Mouse (Mus musculus) cerebellum, adult 2 months (tissue): ENCODE measurements around the gene Ugt1a7c. TPM values are rescaled to one million over a fixed set of nuclear protein-coding genes. Genes with fewer than 3 reads are reported as not detected.
"Not testable (repeated sequence)": the region's sequence is repeated elsewhere in the genome, so short reads cannot be mapped to it uniquely, and the experiment has no call there.

ENCODE experiments used
- DNase-seq, 2 experiments: peaks; one replicate each; pipeline ENCODE4 v3.0.0; 2021
- H3K27ac ChIP-seq: fragments of 200-500 bp; 2 replicates; pipeline ENCODE4 v1.5.1; 2012; ENCODE audit warnings: low read length, control low read depth, inconsistent platforms; ENCODE audit not compliant: insufficient read depth
- H3K27me3 ChIP-seq: fragments of 200-500 bp; 2 replicates; pipeline ENCODE4 v1.6.1; 2012; ENCODE audit warnings: inconsistent platforms, mild to moderate bottlenecking, low read length, moderate library complexity; ENCODE audit not compliant: control insufficient read depth, insufficient read depth
- H3K4me1 ChIP-seq: fragments of 200-500 bp; 2 replicates; pipeline ENCODE4 v1.6.1; 2011; ENCODE audit warnings: low read length; ENCODE audit not compliant: control insufficient read depth, insufficient read depth
- H3K4me3 ChIP-seq: fragments of 200-500 bp; replicated peaks from 2 replicates; pipeline ENCODE3; 2011; ENCODE audit warnings: mild to moderate bottlenecking, low read depth, low read length, control low read depth; ENCODE audit not compliant: insufficient read depth
- CTCF ChIP-seq: fragments of 200-500 bp; IDR thresholded peaks from 2 replicates; pipeline ENCODE4 v1.5.1; 2011; ENCODE audit warnings: low read depth, mild to moderate bottlenecking, control low read depth, low read length, moderate library complexity, borderline replicate concordance; ENCODE audit not compliant: insufficient read depth
- POLR2A ChIP-seq: fragments of 200-500 bp; IDR thresholded peaks from 2 replicates; pipeline ENCODE4 v1.6.1; 2011; ENCODE audit warnings: low read length, control low read depth, borderline replicate concordance; ENCODE audit not compliant: insufficient read depth
- WGBS: fragments of 180-500 bp; shearing (Covaris S2); methylation state at CpG from one replicate; pipeline ENCODE4 v1.1.7; 2018; 5-methylcytosine and 5-hydroxymethylcytosine counted together
- polyA plus RNA-seq: library from polyadenylated mRNA; depleted of rRNA; stranded (reverse); fragments of >200 nt; gene quantifications from 2 replicates; pipeline ENCODE4 v1.2.3, GENCODE M21; 2012

Gene Ugt1a7c
- polyA plus RNA-seq, 1 experiment = 0.46 TPM

GRCm38 (mm10) chr1:88104667-88105430, 10.0 kb downstream of the Ugt1a7c start:
- H3K4me3 ChIP-seq = no peak overlapping the region
- H3K27me3 ChIP-seq = no peaks in the 10 kb centered on the region
- WGBS = 88% methylated on average over 1 of the region's 1 CpGs
- DNase-seq = no peak
- TF ChIP-seq POLR2A (no peak), CTCF (no peak)
- H3K27ac ChIP-seq = no peak overlapping the region
- no peaks in the 10 kb centered on the region for H3K4me1 ChIP-seq

- Histone ChIP-seq H3K27ac (no peak overlapping the region), H3K27me3 (no peaks in the 10 kb centered on the region), H3K4me1 (no peaks in the 10 kb centered on the region), H3K4me3 (no peak overlapping the region)
- WGBS = 50% methylated on average over 2 of the region's 2 CpGs
- TF ChIP-seq POLR2A (no peak), CTCF (no peak)
- no peak for DNase-seq
Observed at GRCm38 (mm10) chr1:88105656-88106055, 10.8 kb downstream of the Ugt1a7c start.

- H3K27me3 ChIP-seq, H3K27ac ChIP-seq, DNase-seq, H3K4me1 ChIP-seq, H3K4me3 ChIP-seq: not testable (repeated sequence)
- 87% methylated on average over 2 of the region's 2 CpGs for WGBS
Observed at GRCm38 (mm10) chr1:88109027-88109557, 14.2 kb downstream of the Ugt1a7c start.

GRCm38 (mm10) chr1:88109604-88110003, 14.7 kb downstream of the Ugt1a7c start:
- H3K4me3 ChIP-seq, H3K27ac ChIP-seq, H3K4me1 ChIP-seq, DNase-seq, H3K27me3 ChIP-seq: not testable (repeated sequence)
- WGBS = 84% methylated on average over 2 of the region's 2 CpGs

GRCm38 (mm10) chr1:88112769-88113168, 17.9 kb downstream of the Ugt1a7c start:
- 91% methylated on average over 6 of the region's 6 CpGs for WGBS
- H3K27ac ChIP-seq, H3K4me1 ChIP-seq, H3K27me3 ChIP-seq, DNase-seq, H3K4me3 ChIP-seq: not testable (repeated sequence)

- H3K27me3 ChIP-seq, DNase-seq, H3K4me3 ChIP-seq, H3K4me1 ChIP-seq, H3K27ac ChIP-seq: not testable (repeated sequence)
- WGBS = 12% methylated on average over 4 of the region's 4 CpGs
- TF ChIP-seq CTCF = 0 out of 2 replicates have a peak, but pooled peaks have one; percentile 18
Observed at GRCm38 (mm10) chr1:88120550-88120949, 25.7 kb downstream of the Ugt1a7c start.

GRCm38 (mm10) chr1:88121521-88121920, 26.7 kb downstream of the Ugt1a7c start:
- H3K4me3 ChIP-seq, H3K27ac ChIP-seq, H3K27me3 ChIP-seq, DNase-seq, H3K4me1 ChIP-seq: not testable (repeated sequence)
- no CpG with 5 or more reads among the region's 1 CpGs for WGBS

GRCm38 (mm10) chr1:88125827-88126360, 31.0 kb downstream of the Ugt1a7c start:
- H3K27me3 ChIP-seq, H3K4me1 ChIP-seq, H3K27ac ChIP-seq, H3K4me3 ChIP-seq, DNase-seq: not testable (repeated sequence)
- 80% methylated on average over 4 of the region's 4 CpGs for WGBS

GRCm38 (mm10) chr1:88129091-88129490, 34.2 kb downstream of the Ugt1a7c start:
- not testable (repeated sequence) for H3K27ac ChIP-seq, H3K4me1 ChIP-seq, DNase-seq, H3K27me3 ChIP-seq, H3K4me3 ChIP-seq
- WGBS = 84% methylated on average over 2 of the region's 2 CpGs

- H3K27me3 ChIP-seq, H3K4me1 ChIP-seq, DNase-seq, H3K27ac ChIP-seq, H3K4me3 ChIP-seq: not testable (repeated sequence)
- 86% methylated on average over 1 of the region's 1 CpGs for WGBS
Observed at GRCm38 (mm10) chr1:88130223-88130622, 35.4 kb downstream of the Ugt1a7c start.
